Mouse (Mus musculus) inflammation-experienced regulatory T-cells (primary cell): ENCODE data around the gene Klk13. TPM values are rescaled to one million over a fixed set of nuclear protein-coding genes. Genes with fewer than 3 reads are reported as not detected.

ENCODE experiments used
- polyA plus RNA-seq, 2 experiments: library from polyadenylated mRNA; unstranded; fragments of 100-300 nt; shearing (Covaris generic); gene quantifications; one replicate each; pipeline ENCODE4 v1.2.1; 2017

The Klk13 gene
- polyA plus RNA-seq, result under 1 TPM in 1 of 2 experiments, not detected in 1; 0.26 TPM

GRCm38 (mm10) chr7:43712267-43712666, at the start of gene Klk13:
Klk13 (plus strand) TSS chr7:43712567.

GRCm38 (mm10) chr7:43671809-43672580, 40.4 kb upstream of the Klk13 start, which contains the start of gene Ctu1:
Ctu1 (plus strand) TSS chr7:43672016.

GRCm38 (mm10) chr7:43690118-43690517, 22.2 kb upstream of the Klk13 start, which contains the start of gene Klk14:
Klk14 (plus strand) TSS chr7:43690418.

GRCm38 (mm10) chr7:43768597-43768996, 56.2 kb downstream of the Klk13 start, which contains the start of gene Klk12:
Klk12 (plus strand) TSS chr7:43768897.

GRCm38 (mm10) chr7:43774364-43774763, 62.0 kb downstream of the Klk13 start, which contains the start of gene Klk11:
Klk11 (plus strand) TSS chr7:43774604.

Other genes starting within 250 kb of the Klk13 start
- gene Vsig10l, start 249.4 kb upstream of the Klk13 start, polyA plus RNA-seq, result 1 to 10 TPM; 5.6 to 8.2 TPM
- gene Iglon5, start 222.5 kb upstream of the Klk13 start, polyA plus RNA-seq, result under 1 TPM in 1 of 2 experiments, not detected in 1; 0.25 TPM
- gene 4931406B18Rik, start 206.6 kb upstream of the Klk13 start, polyA plus RNA-seq, result under 1 TPM; 0.08 to 0.45 TPM
- gene Cd33, start 168.1 kb upstream of the Klk13 start, polyA plus RNA-seq, result under 1 TPM in 1 of 2 experiments, not detected in 1; 0.10 TPM
- gene Zfp658, start 150.3 kb upstream of the Klk13 start, polyA plus RNA-seq, result 1 to 10 TPM; 4.8 to 7.8 TPM
- 10 to 100 TPM in 1 of 2 experiments, 1 to 10 TPM in 1; 7.4 to 11.1 TPM for gene Zfp719, start 133.0 kb upstream of the Klk13 start, polyA plus RNA-seq
- gene Zfp819, start 105.4 kb upstream of the Klk13 start, polyA plus RNA-seq, result not detected
- under 1 TPM in 1 of 2 experiments, not detected in 1; 0.18 TPM for gene Ceacam18, start 77.9 kb upstream of the Klk13 start, polyA plus RNA-seq
- gene Siglece, start 52.4 kb upstream of the Klk13 start, polyA plus RNA-seq, result under 1 TPM in 1 of 2 experiments, not detected in 1; 0.20 TPM
- 10 to 100 TPM in 1 of 2 experiments, 1 to 10 TPM in 1; 8.3 to 10.0 TPM for gene Ctu1, start 40.6 kb upstream of the Klk13 start, polyA plus RNA-seq
- under 1 TPM in 1 of 2 experiments, not detected in 1; 0.22 TPM for gene Klk14, start 22.1 kb upstream of the Klk13 start, polyA plus RNA-seq
- gene Klk12, start 56.3 kb downstream of the Klk13 start, polyA plus RNA-seq, result under 1 TPM in 1 of 2 experiments, not detected in 1; 0.19 TPM
- gene Klk11, start 62.0 kb downstream of the Klk13 start, polyA plus RNA-seq, result under 1 TPM; 0.28 to 0.97 TPM
- under 1 TPM; 0.11 to 0.21 TPM for gene Klk10, start 68.5 kb downstream of the Klk13 start, polyA plus RNA-seq
- 1 to 10 TPM in 1 of 2 experiments, under 1 TPM in 1; 0.92 to 1.5 TPM for gene Klk9, start 79.3 kb downstream of the Klk13 start, polyA plus RNA-seq
- 100 to 1,000 TPM; 112 to 189 TPM for gene Klk8, start 85.0 kb downstream of the Klk13 start, polyA plus RNA-seq
- gene Klk7, start 98.7 kb downstream of the Klk13 start, polyA plus RNA-seq, result under 1 TPM; 0.11 to 0.64 TPM
- gene Klk6, start 111.9 kb downstream of the Klk13 start, polyA plus RNA-seq, result under 1 TPM; 0.18 to 0.43 TPM
- under 1 TPM in 1 of 2 experiments, not detected in 1; 0.31 TPM for gene Klk5, start 129.4 kb downstream of the Klk13 start, polyA plus RNA-seq
- not detected for gene Klk4, start 168.6 kb downstream of the Klk13 start, polyA plus RNA-seq
- under 1 TPM in 1 of 2 experiments, not detected in 1; 0.69 TPM for gene Klk15, start 221.2 kb downstream of the Klk13 start, polyA plus RNA-seq
- gene Klk1b8, start 238.1 kb downstream of the Klk13 start, polyA plus RNA-seq, result 1 to 10 TPM in 1 of 2 experiments, not detected in 1; 1.9 TPM